Mouse (Mus musculus) ES-E14 (cell line): ENCODE measurements at regions not wholly inside any gene's neighbourhood (a gene's known extent, or its start where the extent isn't known, plus 50 kb on each side); places are given as distances from the start of the nearest gene placed in this dataset.

Source experiments
- DNase-seq: peaks from one replicate; pipeline ENCODE4 v3.0.0-alpha.2; 2013; ENCODE audit warnings: low read depth, low spot score
- H3K27ac ChIP-seq: 2 replicates; pipeline ENCODE4 v1.5.1; 2012; ENCODE audit warnings: low read depth, mild to moderate bottlenecking, low read length, moderate library complexity, mixed read lengths; ENCODE audit not compliant: poor library complexity, insufficient read depth, severe bottlenecking
- H3K36me3 ChIP-seq: 2 replicates; pipeline ENCODE4 v1.6.1; 2012; ENCODE audit warnings: mild to moderate bottlenecking, low read length, moderate library complexity, mixed read lengths; ENCODE audit not compliant: control insufficient read depth, poor library complexity, insufficient read depth, severe bottlenecking
- H3K4me1 ChIP-seq, 2 experiments: fragments of 150-350 bp in 1 of 2; sonication (generic) in 1 of 2; 2 replicates each; pipeline ENCODE4 v1.6.1; 2012; ENCODE audit warnings: low read length in 2 of 2, mild to moderate bottlenecking in 1 of 2, mixed read lengths in 1 of 2; ENCODE audit not compliant: control insufficient read depth in 2 of 2, insufficient read depth in 2 of 2, poor library complexity in 1 of 2
- H3K4me3 ChIP-seq, 2 experiments: fragments of 150-350 bp in 1 of 2; sonication (generic) in 1 of 2; 2 replicates each; pipeline ENCODE4 v1.5.1; 2012; ENCODE audit warnings: low read length in 2 of 2, low read depth in 1 of 2, mild to moderate bottlenecking in 1 of 2, mixed read lengths in 1 of 2; ENCODE audit not compliant: insufficient read depth in 1 of 2, poor library complexity in 1 of 2, severe bottlenecking in 1 of 2
- H3K9ac ChIP-seq: 2 replicates; pipeline ENCODE4 v1.6.1; 2012; ENCODE audit warnings: low read depth, mild to moderate bottlenecking, low read length, mixed read lengths; ENCODE audit not compliant: poor library complexity, insufficient read depth, severe bottlenecking
- H3K9me3 ChIP-seq: fragments of 150-350 bp; sonication (generic); 2 replicates; pipeline ENCODE4 v1.6.1; 2012; ENCODE audit warnings: low read depth, mild to moderate bottlenecking, low read length; ENCODE audit not compliant: control insufficient read depth, insufficient read depth
- CHD2 ChIP-seq: IDR thresholded peaks from 2 replicates; pipeline ENCODE4 v1.6.1; 2014; ENCODE audit warnings: mild to moderate bottlenecking, low read depth, low read length, inconsistent platforms
- HCFC1 ChIP-seq: IDR thresholded peaks from 2 replicates; pipeline ENCODE4 v1.6.1; 2012; ENCODE audit warnings: low read length, inconsistent platforms, borderline replicate concordance; ENCODE audit not compliant: insufficient read depth
- MAFK ChIP-seq: IDR thresholded peaks from 2 replicates; pipeline ENCODE4 v1.6.1; 2014; ENCODE audit warnings: mild to moderate bottlenecking, low read depth, low read length, inconsistent platforms; ENCODE audit not compliant: insufficient read depth
- ZC3H11A ChIP-seq: IDR thresholded peaks from 2 replicates; pipeline ENCODE4 v1.6.1; 2012; ENCODE audit warnings: low read depth, mild to moderate bottlenecking, inconsistent platforms, low read length, borderline replicate concordance
- ZNF384 ChIP-seq: IDR thresholded peaks from 2 replicates; pipeline ENCODE4 v1.6.1; 2012; ENCODE audit warnings: low read depth, low read length, inconsistent platforms
- in situ Hi-C, 2 experiments: fragments of 600-800 bp; cut with MboI; formaldehyde crosslinking; loops; one replicate each; pipeline ENCODE4 v1.15.1; 2025; ENCODE audit warnings: low sequenced_read_pairs in 2 of 2, inconsistent platforms in 1 of 2; ENCODE audit not compliant: unreplicated experiment in 2 of 2

GRCm38 (mm10) chr2:8441230-8441629 lies 931.9 kb upstream of the Celf2 start:
- Histone ChIP-seq H3K27ac (no peak overlapping the region), H3K9me3 (no peaks in the 10 kb centered on the region), H3K4me1 (no peaks in the 10 kb centered on the region), H3K36me3 (no peaks in the 10 kb centered on the region), H3K9ac (no peak overlapping the region), H3K4me3 (no peak overlapping the region)
- in situ Hi-C loops, result no loop called here
- no peak for DNase-seq
- TF ChIP-seq MAFK (no peak), ZNF384 (no peak), CHD2 (no peak), ZC3H11A (no peak), HCFC1 (no peak)

GRCm38 (mm10) chr2:8429652-8430343 lies 920.4 kb upstream of the Celf2 start:
- Histone ChIP-seq H3K9me3 (no peaks in the 10 kb centered on the region), H3K27ac (no peak overlapping the region)
- TF ChIP-seq ZC3H11A (no peak), ZNF384 (no peak)

GRCm38 (mm10) chr2:8428145-8428544 lies 918.8 kb upstream of the Celf2 start:
- H3K4me1 ChIP-seq, result no peaks in the 10 kb centered on the region
- no peak overlapping the region for H3K9ac ChIP-seq
- in situ Hi-C loops, result no loop called here
- DNase-seq, result no peak
- H3K9me3 ChIP-seq, result no peaks in the 10 kb centered on the region
- no peak overlapping the region for H3K4me3 ChIP-seq
- no peak overlapping the region for H3K27ac ChIP-seq
- TF ChIP-seq ZC3H11A (no peak), HCFC1 (no peak), MAFK (no peak), CHD2 (no peak), ZNF384 (no peak)
- H3K36me3 ChIP-seq, result no peaks in the 10 kb centered on the region

More at GRCm38 (mm10) chr2:8429652-8430343, 920.4 kb upstream of the Celf2 start:
- Histone ChIP-seq H3K9ac (no peak overlapping the region), H3K4me3 (no peak overlapping the region), H3K4me1 (no peaks in the 10 kb centered on the region), H3K36me3 (no peaks in the 10 kb centered on the region)
- in situ Hi-C loops, result no loop called here
- no peak for DNase-seq

GRCm38 (mm10) chr2:8427720-8428119 lies 918.4 kb upstream of the Celf2 start:
- H3K4me1 ChIP-seq, result no peaks in the 10 kb centered on the region
- H3K36me3 ChIP-seq, result no peaks in the 10 kb centered on the region
- no peak overlapping the region for H3K27ac ChIP-seq
- DNase-seq, result no peak
- H3K9me3 ChIP-seq, result no peaks in the 10 kb centered on the region
- no peak overlapping the region for H3K4me3 ChIP-seq
- TF ChIP-seq ZC3H11A, result no peak
- no peak for TF ChIP-seq CHD2
- no peak for TF ChIP-seq HCFC1
- in situ Hi-C loops, result no loop called here
- H3K9ac ChIP-seq, result no peak overlapping the region

GRCm38 (mm10) chr2:8415917-8416316 lies 906.6 kb upstream of the Celf2 start:
- H3K27ac ChIP-seq, result no peak overlapping the region
- H3K4me3 ChIP-seq, result no peak overlapping the region
- DNase-seq, result no peak
- no peak overlapping the region for H3K9ac ChIP-seq
- H3K4me1 ChIP-seq, result no peaks in the 10 kb centered on the region
- no peaks in the 10 kb centered on the region for H3K9me3 ChIP-seq
- in situ Hi-C loops, result no loop called here
- no peak for TF ChIP-seq ZNF384
- TF ChIP-seq ZC3H11A, result no peak
- TF ChIP-seq HCFC1, result no peak
- TF ChIP-seq CHD2, result no peak
- TF ChIP-seq MAFK, result no peak
- H3K36me3 ChIP-seq, result no peaks in the 10 kb centered on the region
